Mouse (Mus musculus): ENCODE measurements at regions not wholly inside any gene's neighbourhood (a gene's known extent, or its start where the extent isn't known, plus 50 kb on each side); places are given as distances from the start of the nearest gene placed in this dataset.

DNA sequence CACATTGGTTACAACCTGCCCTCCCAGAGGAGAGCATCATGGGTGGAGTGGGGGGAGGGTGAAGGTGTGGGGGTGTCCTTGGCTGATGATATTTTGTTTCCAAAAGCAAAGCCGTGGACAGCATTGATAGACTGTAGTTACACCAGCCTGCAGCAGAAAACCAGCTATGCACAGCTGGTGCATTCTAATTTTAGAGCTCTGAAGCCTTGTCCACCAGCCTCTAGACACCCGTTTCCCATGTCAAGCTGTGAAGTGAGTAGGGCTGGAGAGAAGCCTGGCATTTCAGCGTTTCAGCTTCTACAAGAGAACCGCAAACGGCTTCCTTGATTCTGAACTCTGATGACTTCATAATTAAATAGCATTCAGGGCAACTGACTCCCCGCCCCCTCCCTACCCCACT is 310.7 kb upstream of the Rorb start:
- intact Hi-C loops (cut with DNase I) = no loop called here
- DNase-seq = peak; percentile 6 to 14

All from heart, postnatal 10 days (tissue).